Mouse (Mus musculus): ENCODE data around the gene Ociad2.

Gene Ociad2

DNA sequence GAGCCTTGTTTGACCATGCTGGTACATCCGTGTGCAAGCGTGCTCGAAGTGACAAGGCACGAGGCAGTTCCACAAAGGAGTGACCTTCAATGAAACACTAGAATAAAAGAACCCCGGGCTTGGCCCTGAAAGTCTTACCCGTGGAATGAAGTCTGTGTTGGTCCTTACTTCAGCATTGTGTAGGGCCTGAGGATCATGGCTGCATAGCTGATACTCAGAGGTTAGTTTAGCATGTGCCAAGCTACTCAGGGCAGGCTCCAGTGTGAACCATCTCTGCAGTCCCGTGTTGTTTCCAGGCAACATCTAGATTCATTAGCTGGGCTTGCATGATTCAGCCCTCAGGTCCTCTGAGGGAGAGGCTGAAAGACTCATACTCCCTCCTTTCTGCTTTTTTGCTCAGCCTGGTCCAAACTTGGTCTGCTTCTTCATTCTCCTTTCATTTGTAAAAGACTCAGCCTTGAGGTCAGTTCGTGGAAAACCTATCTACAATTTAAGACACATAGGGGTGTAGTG lies at the start of gene Ociad2:
TSS of gene Ociad2 (minus strand) at position 306 of the 513 bp plus-strand sequence.
- peak; percentile 63 for DNase-seq (ENCODE audit: low read depth, low spot score)

DNA sequence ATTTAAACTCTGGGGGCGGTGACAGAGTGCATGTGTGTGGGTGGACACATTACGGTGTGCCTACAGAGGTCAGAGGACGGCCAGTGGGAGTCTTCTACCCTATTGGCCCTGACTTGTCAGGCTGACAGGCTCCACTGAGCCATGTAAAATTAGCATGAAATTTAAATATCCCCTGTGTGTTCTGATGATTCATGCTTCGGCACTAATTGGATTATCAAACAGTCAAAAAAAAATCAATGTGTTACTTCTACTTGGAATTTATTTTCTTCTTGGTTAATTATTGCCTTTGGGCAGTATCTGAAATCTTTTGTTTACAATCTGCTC lies 42.8 kb upstream of the Ociad2 start:
- no peak for DNase-seq (ENCODE audit: low read depth, low spot score)

DNA sequence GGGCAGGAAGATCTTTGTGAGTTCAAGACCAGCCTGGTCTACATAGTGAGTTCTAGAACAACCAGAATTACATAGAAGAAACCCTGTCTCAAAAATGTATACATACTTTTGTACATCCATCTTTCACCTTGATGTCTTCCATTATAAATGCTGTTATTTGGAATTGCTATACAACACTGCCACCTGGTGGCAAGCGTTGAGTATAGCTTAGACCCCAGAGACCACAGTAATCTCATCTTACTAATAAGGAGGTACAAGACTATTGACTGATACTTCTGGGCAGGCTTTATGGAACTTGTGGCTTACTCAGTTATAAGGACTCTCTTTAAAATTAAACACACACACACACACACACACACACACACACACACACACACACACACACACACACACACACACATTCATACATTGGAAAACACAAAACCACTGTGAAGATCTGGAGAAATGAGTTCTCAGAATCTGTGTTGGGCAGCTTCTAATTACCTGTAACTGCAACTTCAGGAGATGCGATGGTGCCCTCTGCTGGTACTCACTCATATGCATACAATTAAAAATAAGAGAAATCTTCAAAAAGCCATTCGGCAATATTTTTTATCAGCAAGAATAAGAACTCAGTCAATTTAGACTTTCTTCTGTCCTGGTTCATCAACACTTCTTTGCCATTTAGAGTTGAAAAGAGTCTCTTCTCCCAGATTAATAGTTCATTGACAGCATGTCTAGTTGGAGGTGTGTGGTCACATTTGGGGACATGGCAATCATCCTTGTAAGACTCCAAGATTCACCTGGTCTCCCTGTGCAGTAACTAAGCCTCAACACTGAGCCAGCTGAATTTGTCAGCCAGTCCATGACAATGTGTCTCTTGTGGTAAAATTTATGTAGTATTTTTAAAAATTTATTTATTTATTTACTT lies 42.2 kb upstream of the Ociad2 start:
- DNase-seq (ENCODE audit: low read depth, low spot score): peak; percentile 80

DNA sequence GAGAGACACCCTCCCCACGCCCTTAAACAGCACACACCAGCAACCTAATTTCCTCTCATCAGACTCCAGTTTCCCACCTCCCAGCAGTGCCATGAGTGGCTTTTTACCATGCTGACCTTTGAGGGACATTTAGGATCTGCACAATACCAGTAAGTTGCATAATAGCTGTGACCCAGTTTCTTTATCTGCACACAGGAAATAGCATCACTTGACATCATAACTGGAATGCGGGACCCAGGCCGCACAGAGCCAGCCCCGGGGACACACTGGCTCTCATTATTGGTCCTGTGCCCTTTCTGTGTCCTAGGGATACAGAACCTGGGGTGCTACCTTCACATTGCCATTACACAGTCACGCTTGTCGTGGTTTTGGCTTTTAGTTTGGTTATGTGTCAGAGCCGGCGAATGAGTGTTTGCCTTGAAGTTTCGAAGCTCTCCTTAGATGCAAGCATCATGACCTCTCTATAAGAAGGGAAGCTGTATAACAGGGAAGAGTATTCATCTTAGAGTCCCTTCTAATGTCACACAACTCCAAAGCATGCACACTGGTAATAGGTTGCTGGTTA lies 41.2 kb upstream of the Ociad2 start:
- DNase-seq (ENCODE audit: low read depth, low spot score): no peak

DNA sequence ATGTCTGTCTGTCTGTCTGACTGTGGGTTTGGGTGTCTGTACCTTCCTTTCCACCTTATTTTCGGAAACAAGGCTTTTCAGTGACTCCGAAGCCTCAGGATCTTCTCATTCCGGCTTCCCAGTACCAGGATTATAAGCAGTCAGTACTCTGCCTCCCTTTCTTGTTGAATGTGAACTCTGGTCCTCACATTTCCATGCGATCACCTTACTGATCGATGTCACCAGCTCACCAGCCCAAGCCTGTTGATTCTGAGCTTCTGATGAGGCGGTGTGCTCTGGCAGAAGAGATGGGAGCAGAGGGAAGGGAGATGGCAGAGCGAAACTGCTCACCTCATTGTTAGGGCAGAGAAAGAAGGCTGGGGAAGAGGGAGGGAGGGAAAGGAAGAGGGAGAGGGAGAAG lies 40.7 kb upstream of the Ociad2 start:
- no peak for DNase-seq (ENCODE audit: low read depth, low spot score)

DNA sequence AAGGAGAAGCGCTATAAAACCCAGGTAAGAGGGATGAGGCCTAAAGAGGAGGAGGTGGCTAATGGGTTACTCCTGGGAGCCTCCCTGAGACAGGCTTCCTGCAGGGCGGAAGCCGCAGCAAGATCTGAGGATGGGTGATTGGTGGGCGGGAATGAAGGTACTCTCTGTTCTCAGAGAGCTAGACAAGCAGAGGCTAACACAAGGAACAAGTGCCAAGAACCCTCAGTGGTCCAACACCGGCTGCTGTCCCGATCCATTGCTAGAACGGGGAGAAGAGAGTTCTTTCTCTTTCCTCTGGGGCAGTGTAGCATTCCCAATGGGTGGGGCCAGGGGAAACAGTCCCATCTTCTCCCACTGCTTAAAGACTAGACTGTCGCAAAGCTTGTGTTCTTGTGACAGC lies 40.0 kb upstream of the Ociad2 start:
- peak; percentile 48 for DNase-seq (ENCODE audit: low read depth, low spot score)

DNA sequence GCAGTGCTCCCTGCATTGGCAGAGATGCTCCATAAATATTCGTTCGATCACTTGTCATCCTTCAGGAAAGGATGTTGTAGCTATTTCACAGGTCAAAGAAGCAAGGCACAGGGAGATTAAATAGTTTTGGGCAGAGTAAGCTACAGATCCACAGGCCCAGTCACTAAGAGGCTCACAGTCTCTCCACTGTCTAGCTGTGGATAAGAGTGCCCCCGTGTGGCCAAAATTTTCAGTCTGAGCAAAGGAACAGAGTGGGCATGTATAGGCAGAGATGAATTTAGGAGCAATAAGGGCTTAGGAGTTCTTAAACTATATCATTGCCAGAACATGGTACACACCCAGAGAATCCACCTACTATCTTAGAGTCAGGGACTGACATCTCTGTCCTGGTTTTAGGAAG lies 39.1 kb upstream of the Ociad2 start:
- DNase-seq (ENCODE audit: low read depth, low spot score): peak; percentile 92

DNA sequence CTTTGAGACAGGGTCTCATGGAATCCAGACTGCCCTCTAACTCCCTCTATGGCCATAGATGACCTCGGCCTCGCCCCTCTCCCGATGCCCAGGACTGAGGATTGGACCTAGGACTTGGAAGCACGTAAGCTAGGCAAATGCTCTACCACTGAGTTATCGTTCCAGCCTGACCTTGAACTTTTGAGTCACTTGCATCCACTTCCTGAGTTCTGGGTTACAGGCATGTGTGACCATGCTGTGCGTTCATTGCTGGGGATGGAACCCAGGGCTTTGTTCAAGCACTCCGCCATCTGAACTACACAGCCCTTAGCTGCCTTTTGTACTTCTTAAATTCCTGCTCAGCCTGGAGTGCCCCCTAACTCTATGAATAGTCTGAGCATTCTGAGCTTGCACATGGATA lies 35.7 kb upstream of the Ociad2 start:
- no peak for DNase-seq (ENCODE audit: low read depth, low spot score)

DNA sequence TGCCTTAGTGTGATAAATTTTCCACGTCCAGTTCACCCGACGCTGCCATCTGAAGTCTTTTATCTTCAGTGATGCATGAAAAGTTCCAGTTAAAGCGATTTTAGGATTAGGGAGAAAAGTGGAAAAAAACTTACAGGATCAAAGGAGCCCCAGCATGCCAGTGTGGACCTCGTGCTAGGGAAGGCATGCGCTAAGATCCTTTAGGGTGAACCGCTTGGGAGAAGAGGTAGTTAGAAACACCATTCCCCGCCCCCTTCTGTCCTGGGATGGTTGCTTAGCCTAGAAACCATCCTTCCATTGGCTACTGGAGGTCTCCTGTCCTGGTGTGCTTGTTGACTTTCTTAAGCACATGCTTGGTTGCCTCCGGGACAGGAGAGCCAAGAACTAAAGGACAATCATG lies 35.2 kb upstream of the Ociad2 start:
- no peak for DNase-seq (ENCODE audit: low read depth, low spot score)

DNA sequence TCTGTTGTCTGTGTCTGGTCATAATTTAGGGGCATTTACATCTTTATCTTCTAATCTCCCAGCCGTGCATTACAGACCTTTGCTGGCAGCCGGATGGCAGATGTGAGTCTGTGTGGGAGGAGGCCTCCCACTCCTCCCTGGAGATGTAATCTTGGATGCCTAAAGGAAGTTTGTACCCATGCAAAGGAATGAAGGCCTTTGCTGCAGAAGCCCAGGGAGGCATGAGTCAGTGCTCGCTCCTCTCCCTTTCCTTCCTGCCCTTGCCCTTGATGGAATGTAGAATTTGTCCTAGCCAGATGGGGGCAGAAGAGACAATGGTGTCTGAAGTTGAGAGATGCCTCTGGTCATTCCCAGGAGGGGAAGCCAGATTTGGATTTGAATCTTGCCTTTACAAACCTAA lies 32.4 kb upstream of the Ociad2 start:
- peak; percentile 72 for DNase-seq (ENCODE audit: low read depth, low spot score)

DNA sequence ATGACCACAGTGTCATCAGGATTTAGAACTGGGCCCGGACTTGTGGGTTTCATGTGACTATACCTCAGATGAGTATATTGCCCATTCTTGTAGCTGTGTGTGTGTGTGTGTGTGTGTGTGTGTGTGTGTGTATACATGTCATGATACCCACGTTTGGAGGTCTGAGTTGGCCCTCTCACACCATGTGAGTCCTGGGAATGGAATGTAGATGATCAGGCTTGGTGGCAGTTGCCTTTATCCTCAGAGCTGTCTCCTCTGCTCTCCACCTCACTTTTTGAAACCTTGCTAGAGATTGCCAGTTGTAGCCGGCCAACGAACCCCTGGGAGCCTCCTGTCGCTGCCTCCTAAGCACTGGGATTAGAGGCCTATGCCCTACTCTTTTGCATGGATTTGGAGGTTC lies 31.8 kb upstream of the Ociad2 start:
- DNase-seq (ENCODE audit: low read depth, low spot score): no peak

DNA sequence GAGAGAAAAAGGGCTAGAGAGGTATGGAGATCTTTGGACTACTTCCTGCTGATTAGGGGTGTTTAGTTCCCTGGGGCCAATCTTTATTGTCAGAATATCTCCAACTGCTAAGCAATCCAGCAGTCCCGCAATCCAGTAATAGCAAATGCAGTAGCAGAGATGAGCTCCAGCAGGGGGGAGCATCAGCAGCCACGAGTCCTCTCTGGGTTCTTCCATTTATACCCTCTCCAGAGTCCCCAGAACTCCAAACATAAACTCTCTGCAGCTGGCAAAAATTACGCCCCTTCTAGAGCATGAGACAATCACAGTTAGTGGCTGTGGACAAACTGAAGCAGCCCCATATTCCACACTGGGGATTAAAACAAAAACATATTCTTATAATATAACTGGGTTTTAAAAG lies 28.9 kb upstream of the Ociad2 start:
- DNase-seq (ENCODE audit: low read depth, low spot score): peak; percentile 59

DNA sequence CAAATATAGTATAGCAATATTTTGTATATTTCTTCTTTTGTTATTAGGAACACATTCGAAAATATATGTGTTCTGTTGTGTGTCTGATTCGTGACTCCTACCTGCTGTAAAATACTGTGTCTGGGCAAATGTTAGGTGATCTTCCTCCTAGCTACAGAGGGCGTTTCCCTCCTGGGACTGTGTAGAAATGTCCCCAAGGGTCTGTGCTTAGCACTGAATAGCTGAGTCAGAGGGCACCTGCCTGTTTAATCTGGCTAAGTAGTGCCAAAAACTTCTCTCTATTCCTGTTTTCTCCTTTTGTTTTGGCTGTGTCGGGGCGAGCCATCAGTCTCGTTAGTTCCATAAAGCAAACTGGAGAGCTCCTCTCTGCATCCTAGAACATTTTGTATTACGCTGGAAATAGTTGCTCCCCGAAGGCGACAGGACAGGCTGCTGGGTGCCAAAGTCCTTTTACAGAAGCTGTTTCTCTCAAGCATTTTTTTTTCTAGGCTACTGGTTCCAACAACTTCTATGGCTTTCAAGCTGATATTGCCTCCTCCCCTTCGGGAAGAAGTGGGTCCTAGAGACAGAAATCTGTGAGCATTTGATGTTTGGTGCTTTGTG lies 28.1 kb upstream of the Ociad2 start:
- DNase-seq (ENCODE audit: low read depth, low spot score): peak; percentile 77

DNA sequence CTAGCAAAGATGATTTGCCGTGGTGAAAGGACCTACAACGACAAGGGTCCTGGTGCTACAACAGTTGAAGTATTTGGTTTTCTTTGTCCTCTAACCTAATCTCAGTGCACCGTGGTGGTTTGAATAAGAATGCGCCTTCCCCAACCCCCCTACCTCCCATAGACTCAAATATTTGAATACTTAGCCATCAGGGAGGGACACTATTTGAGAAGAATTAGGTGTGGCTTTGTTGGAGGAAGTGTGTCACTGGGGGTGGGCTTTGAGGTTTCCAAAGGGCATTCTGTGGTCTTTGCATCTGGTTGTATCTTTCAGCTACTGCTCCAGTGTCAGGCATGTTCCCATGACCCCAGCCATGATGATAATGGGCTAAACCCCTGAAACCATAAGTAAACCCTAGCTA lies 27.1 kb upstream of the Ociad2 start:
- no peak for DNase-seq (ENCODE audit: low read depth, low spot score)

DNA sequence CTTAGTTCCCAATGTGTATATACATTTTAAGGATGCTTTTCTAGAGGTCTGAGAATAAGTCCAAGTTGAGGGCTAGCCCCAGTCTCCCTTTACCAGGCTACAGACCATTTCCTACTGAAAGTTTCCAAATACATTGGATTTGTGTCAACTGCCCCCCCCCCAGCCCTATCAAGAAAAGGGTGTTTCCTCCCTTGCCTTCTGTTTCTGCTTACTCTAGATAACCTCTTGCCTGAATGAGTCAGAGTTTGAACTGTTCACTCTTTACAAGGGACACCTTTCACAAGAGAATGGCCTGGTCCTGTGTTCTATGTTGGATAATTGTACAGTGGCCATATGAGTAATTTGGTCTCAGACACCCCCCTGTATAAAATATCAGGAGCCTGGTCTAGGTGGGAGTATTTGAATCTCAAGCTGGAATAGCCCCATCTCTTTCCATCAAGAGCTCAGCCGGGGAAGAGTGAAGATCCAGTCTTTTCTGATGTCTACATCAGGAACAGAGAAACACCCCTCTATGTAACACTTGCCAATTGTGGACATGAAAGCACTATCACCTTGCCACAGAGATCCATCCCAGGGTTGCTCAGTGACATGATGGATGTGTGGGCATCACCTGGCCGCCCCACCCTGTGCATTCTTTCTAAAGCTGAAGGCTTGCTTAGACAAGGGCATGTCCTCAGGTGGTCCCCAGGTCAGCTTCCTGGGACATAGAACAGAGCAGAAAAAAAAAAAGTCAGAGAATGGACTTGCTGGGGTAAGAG lies 23.5 kb upstream of the Ociad2 start:
- DNase-seq (ENCODE audit: low read depth, low spot score): no peak

DNA sequence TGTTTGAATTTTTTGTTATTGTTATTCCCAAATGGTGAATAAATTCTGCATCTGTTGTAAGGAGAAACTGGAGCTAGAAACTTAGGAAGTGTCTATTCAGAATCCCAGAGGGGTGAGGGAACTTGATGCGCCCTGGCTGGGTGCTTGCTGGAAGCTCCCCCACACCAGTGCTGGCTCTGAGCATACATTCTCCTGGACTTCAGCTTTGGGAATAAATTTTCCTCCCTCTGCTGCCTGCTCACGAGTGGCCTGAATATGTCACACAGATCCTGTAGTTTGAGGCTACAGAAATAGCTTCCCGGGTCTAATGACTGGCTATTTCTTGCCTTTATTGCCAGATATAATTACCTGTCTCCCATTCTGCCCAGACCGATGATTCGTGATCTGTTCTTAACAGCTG lies 22.0 kb upstream of the Ociad2 start:
- peak; percentile 50 for DNase-seq (ENCODE audit: low read depth, low spot score)

DNA sequence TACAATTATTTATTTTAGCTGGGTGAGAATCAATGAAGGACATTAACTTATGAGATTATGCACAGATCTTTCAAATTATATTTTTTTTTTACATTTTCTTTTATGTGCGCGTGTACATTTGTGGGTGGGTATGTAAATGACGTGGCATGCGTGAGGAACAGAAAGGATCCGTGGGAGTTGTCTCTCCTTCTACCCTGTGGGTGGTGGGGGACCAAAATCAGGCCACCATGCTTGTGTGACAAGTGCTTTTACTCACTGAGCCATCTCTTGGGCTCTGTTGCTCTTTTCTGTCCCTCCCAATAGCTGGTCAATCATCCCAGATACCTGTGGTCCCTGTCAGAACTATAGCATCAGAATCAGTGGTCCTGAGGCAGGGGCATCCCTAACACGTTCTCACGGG lies 21.5 kb upstream of the Ociad2 start:
- peak; percentile 58 for DNase-seq (ENCODE audit: low read depth, low spot score)

DNA sequence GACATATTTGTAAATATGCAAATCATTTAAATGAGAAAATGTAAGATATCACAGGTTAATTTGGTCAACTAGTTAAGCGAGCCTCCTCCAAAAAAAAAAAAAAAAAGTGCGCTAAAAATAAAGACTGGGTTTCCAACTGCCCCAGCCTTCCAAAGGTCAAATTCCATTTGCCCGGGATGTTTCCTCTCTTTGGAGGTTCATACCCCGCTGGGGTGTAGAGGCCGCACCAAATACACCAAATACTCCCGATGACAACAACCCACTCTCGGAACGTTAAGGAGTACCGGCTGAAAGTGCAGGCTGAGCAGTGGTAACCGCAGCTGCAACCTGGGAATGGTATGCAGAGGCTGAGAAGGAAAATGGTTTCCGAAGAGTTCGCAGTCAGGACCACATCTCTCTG lies 19.4 kb upstream of the Ociad2 start:
- DNase-seq (ENCODE audit: low read depth, low spot score): no peak

DNA sequence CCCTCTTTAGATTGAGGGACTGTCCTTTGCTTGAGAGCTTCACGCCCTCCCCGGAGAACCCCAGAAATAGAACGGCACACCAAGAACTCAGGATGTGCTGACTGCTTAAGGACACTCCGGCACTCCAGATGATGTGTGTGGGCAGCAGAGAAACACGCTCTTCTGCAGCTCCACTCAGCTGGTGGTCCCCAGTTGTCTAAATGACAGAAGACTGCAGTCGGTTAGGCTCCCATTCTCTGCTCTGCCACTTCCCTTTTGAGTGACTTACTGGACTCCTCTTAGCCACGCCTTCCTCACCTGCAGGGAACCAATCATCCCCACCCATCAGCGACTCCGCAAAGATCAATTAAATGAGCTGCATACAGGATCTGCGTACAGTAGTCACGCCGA lies 18.9 kb upstream of the Ociad2 start:
- peak; percentile 93 for DNase-seq (ENCODE audit: low read depth, low spot score)

DNA sequence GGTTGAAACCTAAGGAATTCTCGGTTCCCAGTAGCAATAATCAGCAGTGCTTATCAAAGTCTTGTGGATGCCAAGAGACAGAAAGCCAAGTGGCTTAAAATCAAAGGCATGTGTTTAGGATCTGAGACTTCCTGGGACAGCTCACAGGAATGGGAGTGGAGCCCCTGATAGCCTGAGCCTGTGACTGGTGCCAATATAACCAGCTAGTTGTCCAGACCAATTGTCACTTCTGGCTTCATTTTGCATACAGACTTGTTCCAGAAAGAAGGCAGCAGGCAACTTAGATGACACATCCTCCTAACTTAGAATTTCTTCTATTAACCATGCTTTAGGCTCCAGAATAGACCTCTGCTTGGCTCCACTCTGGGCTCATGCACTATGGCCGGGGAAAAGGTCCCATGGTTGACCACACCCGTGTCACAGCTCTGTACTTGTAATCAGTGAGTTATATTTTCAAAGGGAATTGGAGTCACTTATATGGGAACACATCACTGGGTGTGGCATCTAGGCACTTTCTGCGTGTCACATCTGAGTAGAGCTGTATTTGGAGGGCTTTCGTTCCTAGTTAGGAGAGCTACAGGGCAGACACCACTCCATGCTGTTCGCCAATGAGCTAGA lies 18.4 kb upstream of the Ociad2 start:
- no peak for DNase-seq (ENCODE audit: low read depth, low spot score)

DNA sequence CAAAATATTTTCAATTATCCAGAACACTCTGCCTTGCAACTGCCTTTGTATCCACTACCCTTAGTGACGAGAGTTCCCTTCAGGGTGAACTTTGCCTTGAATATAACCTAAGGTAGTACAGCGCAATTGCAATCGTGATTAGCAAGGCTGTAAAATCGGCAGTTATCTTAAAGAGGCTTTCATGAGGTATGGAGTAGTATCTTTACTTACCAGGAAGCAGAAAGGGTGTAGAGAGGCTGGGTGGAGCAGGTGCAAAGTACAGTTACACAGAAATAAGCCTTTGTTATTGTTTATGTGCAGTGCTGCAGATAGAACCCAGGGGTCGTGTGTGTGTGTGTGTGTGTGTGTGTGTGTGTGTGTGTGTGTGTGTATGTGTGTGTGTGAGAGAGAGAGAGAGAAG lies 14.6 kb upstream of the Ociad2 start:
- DNase-seq (ENCODE audit: low read depth, low spot score): no peak

DNA sequence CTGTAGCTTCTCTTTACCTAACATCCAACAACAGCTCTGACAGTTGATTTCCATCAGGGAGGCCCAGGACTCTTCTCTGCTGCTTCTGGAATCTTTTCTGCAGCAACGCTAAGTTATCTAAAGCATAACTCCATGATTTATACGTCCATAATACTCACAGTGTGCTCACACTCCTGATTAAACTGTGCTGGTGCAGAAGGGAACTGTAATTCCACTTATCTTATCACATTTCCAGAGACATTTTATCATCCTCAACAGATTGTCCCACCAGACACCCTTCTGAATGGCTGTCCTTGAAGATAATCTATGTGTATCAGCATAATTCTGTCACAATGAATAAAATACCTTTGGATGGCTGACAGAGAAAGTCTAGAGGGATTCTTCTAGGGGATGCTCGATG lies 13.2 kb upstream of the Ociad2 start:
- DNase-seq (ENCODE audit: low read depth, low spot score): no peak

Data from brain, adult 2 months (tissue).